Mouse (Mus musculus) hindbrain, embryonic 12.5 days (tissue): ENCODE data around the gene Tmem106a. TPM values are rescaled to one million over a fixed set of nuclear protein-coding genes. Genes with fewer than 3 reads are reported as not detected.
"Not testable (repeated sequence)": the region's sequence is repeated elsewhere in the genome, so short reads cannot be mapped to it uniquely, and the experiment has no call there.

Experiments
- ATAC-seq: fragments of 200-750 bp; cut with Nextera tagmentation; 2 replicates; pipeline ENCODE4 v1.8.0; 2017; ENCODE audit warnings: moderate TSS enrichment; ENCODE audit not compliant: low FRiP score
- H3K27ac ChIP-seq: fragments of 300-500 bp; sonication (generic); 2 replicates; pipeline ENCODE4 v1.5.1; 2016; ENCODE audit warnings: mild to moderate bottlenecking
- H3K27me3 ChIP-seq: fragments of 300-500 bp; sonication (generic); 2 replicates; pipeline ENCODE4 v1.6.1; 2016; ENCODE audit warnings: mild to moderate bottlenecking
- H3K36me3 ChIP-seq: fragments of 300-500 bp; sonication (generic); 2 replicates; pipeline ENCODE4 v1.6.1; 2016; ENCODE audit warnings: mild to moderate bottlenecking
- H3K4me1 ChIP-seq: fragments of 300-500 bp; sonication (generic); 2 replicates; pipeline ENCODE4 v1.6.1; 2016
- H3K4me2 ChIP-seq: fragments of 300-500 bp; sonication (generic); replicated peaks from 2 replicates; pipeline ENCODE4 v1.6.1; 2016; ENCODE audit warnings: mild to moderate bottlenecking
- H3K4me3 ChIP-seq: fragments of 300-500 bp; sonication (generic); 2 replicates; pipeline ENCODE4 v1.5.1; 2016; ENCODE audit warnings: mild to moderate bottlenecking
- H3K9ac ChIP-seq: fragments of 300-500 bp; sonication (generic); 2 replicates; pipeline ENCODE4 v1.6.1; 2016; ENCODE audit warnings: mild to moderate bottlenecking, moderate library complexity
- H3K9me3 ChIP-seq: fragments of 300-500 bp; sonication (generic); replicated peaks from 2 replicates; pipeline ENCODE4 v1.6.1; 2016; ENCODE audit warnings: mild to moderate bottlenecking
- WGBS: fragments of 180-500 bp; shearing (Covaris S2); methylation state at CpG from one replicate; pipeline ENCODE4 v1.1.7; 2016; 5-methylcytosine and 5-hydroxymethylcytosine counted together
- polyA plus RNA-seq: library from polyadenylated mRNA; unstranded; fragments of >200 nt; fragmentation: Nextera tagmentation; extraction: Ambion mirVana; gene quantifications from 2 replicates; pipeline ENCODE4 v1.2.1, GENCODE M21; 2016

Gene Tmem106a
- polyA plus RNA-seq, 1 experiment from 2014 or later = 3.9 TPM

DNA sequence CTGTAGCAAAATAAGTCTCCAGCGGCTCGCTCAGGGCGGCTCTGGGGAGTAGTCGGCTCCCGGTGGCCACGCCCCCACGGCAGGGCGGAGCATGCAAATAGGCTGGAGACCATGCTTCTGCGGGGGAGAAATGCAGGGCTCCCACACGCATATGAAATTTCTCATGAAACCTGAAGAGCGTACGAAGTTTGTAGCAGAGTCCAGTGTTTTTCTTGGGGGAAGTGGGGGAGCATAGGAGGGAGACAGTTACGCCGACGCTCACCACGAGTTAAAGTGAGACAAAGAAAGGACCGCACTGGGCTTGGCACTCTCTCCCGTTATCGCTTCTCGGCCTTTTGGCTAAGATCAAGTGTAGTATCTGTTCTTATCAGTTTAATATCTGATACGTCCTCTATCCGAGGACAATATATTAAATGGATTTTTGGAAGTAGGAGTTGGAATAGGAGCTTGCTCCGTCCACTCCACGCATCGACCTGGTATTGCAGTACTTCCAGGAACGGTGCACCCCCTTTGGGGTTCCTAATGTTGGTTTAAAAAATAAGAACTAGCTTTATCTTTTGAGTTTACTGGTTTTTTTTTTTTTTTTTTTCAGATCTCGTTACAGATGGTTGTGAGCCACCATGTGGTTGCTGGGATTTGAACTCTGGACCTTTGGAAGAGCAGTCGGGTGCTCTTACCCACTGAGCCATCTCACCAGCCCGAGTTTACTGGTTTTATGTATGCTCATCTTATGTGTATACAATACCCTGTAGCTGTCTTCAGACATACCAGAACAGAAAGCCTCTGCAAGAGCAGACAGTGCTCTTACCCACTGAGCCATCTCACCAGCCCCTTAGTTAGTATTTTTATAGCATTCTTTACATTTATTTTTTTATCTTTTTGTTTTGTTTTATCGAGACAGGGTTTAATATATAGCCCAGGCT is 22.8 kb downstream of the Tmem106a start:
- 2% methylated on average over 30 of the region's 30 CpGs for WGBS
- H3K27me3 ChIP-seq, H3K9me3 ChIP-seq, H3K36me3 ChIP-seq, H3K4me1 ChIP-seq, H3K27ac ChIP-seq: not testable (repeated sequence)
- peak; percentile 71 for ATAC-seq
- Histone ChIP-seq H3K4me2 (peak overlapping the region; percentile 52), H3K9ac (peak overlapping the region; percentile 28; the same call in 1 of the 2 replicates), H3K4me3 (peak overlapping the region; percentile 29)

DNA sequence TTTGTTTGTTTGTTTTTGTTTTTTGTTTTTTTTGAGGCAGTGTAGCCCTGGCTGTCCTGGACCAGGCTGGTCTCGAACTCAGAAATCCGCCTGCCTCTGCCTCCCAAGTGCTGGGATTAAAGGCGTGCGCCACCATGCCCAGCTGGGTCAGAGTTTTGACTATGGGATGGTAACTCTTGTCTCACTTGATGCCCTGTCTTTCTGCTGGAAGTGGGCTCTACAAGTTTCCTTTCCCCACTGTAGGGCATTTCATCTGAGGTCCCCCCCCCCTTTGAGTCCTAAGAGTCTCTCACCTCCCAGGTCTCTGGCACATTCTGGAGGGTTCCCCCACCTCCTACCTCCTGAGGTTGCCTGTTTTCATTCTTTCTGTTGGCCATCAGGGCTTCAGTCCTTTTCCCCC is 25.1 kb downstream of the Tmem106a start:
- not testable (repeated sequence) for ATAC-seq, H3K27me3 ChIP-seq, H3K4me2 ChIP-seq, H3K27ac ChIP-seq, H3K9ac ChIP-seq, H3K4me3 ChIP-seq, H3K36me3 ChIP-seq, H3K9me3 ChIP-seq, H3K4me1 ChIP-seq
- 87% methylated on average over 4 of the region's 4 CpGs for WGBS

DNA sequence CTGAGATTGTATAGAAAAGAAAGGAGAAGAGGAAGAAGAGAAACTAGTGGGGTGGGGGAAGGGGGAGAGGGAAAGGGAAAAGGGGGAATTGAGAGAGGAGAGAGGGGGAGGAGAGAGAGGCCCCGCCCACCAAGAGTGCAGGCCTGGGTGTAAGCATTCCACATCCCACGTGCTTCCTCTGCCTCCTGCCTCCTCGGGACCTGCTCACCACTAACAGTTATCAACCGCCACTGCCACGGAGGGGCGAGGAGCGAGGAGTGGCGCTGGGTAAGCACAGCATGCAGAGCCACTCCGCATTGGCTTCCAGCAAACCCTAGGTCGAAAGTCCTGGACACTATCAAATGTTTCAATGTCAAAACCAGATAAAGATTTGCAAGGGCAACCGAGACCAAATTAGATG is 28.4 kb downstream of the Tmem106a start:
- Histone ChIP-seq H3K36me3 (no peaks in the 10 kb centered on the region), H3K9ac (no peak overlapping the region), H3K4me3 (no peak overlapping the region), H3K27me3 (no peaks in the 10 kb centered on the region), H3K4me2 (no peak overlapping the region), H3K27ac (no peak overlapping the region), H3K9me3 (no peaks in the 10 kb centered on the region), H3K4me1 (0 out of 2 replicates have a peak, but pooled peaks cover 5% of the 10 kb centered on the region)
- ATAC-seq = no peak
- 42% methylated on average over 11 of the region's 11 CpGs for WGBS

DNA sequence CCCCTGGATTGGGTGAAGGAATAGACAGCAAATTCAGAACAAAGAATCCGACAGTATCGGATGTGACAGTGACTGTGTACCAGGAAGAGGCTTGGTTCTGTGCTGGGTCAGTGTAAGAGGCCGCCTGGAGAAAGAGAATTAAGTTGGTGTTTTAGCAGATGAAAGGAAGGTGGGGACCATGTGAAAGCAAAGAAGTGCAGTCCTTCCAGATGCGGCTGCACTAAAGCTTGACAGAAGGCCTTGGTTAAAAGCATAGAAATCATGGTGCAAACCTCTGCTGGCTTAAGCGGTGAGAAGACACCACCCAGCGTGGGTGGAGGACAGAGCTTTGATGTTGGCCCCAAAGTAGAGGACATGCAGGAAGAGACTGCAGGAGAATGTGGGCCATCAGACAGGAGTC is 31.6 kb downstream of the Tmem106a start:
- Histone ChIP-seq H3K4me2 (no peak overlapping the region), H3K36me3 (no peaks in the 10 kb centered on the region), H3K27ac (no peak overlapping the region), H3K4me3 (no peak overlapping the region), H3K4me1 (peaks cover 25% of the 10 kb centered on the region), H3K27me3 (no peaks in the 10 kb centered on the region), H3K9me3 (no peaks in the 10 kb centered on the region), H3K9ac (no peak overlapping the region)
- 74% methylated on average over 6 of the region's 6 CpGs for WGBS
- no peak for ATAC-seq

DNA sequence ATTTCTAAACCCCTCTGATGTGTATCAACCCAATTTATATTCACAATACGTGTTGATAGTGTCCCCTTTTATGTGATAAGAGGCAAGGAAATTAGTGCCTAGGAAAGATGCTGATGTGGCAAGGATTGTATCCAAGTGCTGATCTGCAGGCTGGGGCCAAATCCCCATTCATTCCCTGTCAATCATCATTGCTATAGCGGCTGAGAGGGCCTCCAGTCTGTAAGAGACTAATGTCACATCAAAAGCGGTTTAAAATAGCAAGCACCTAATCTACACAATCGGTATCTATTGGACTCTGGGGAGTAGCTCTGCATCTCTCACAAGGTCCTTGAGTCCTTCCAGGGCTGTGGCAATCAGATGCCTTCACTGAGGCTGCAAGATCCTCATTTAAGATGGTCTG is 32.1 kb downstream of the Tmem106a start:
- WGBS = 64% methylated on average over 4 of the region's 4 CpGs

DNA sequence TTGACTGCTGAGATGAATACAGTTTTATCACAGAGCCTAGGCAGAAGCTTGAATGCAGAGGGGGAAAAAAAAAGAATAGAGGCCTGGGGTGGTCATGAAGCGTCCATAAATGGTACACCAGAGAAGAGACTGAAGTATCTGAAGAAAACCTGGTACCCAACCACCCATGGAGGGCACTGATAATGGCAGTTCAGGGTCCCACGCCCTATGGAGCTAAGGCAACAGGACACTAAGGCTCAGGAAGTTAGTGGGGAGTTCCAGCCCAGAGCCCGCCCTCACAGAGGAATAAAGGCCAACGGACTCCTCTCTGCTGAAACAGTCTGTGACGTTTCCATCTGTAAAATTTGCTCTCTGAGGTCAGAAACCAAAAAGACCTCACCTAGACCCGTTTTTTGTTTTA is 33.3 kb downstream of the Tmem106a start:
- 84% methylated on average over 6 of the region's 6 CpGs for WGBS

More for the DNA sequence above, 32.1 kb downstream of the Tmem106a start:
- peaks cover 26% of the 10 kb centered on the region for H3K4me1 ChIP-seq
- H3K27ac ChIP-seq = no peak overlapping the region
- H3K4me3 ChIP-seq = no peak overlapping the region
- ATAC-seq = no peak
- no peaks in the 10 kb centered on the region for H3K9me3 ChIP-seq
- no peak overlapping the region for H3K9ac ChIP-seq
- no peaks in the 10 kb centered on the region for H3K36me3 ChIP-seq
- H3K4me2 ChIP-seq = no peak overlapping the region
- H3K27me3 ChIP-seq = no peaks in the 10 kb centered on the region

DNA sequence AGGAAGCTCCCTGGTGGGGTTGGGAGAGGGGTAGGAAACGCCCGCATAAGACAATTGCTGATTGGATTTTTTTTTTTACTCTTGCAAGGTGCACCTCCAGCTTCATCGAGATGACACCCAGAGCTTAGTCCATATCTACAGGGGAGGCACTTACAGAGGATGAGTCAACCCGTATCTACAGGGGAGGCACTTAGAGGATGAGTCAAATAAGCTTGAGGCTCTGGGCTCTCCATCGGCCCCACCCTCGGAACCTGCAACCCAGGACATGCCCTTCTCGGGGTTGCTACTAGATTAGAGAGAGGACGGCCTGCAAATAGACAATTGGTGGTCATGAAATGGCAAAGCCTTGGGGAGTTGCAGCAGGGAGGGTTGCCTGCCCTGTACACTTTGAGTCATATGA is 34.1 kb downstream of the Tmem106a start:
- 90% methylated on average over 8 of the region's 8 CpGs for WGBS
- Histone ChIP-seq H3K27ac (no peak overlapping the region), H3K4me3 (no peak overlapping the region), H3K36me3 (no peaks in the 10 kb centered on the region), H3K9me3 (no peaks in the 10 kb centered on the region), H3K4me2 (no peak overlapping the region), H3K4me1 (peaks cover 21% of the 10 kb centered on the region), H3K27me3 (no peaks in the 10 kb centered on the region), H3K9ac (no peak overlapping the region)
- ATAC-seq = no peak

More for the DNA sequence above, 33.3 kb downstream of the Tmem106a start:
- no peak overlapping the region for H3K4me3 ChIP-seq
- H3K36me3 ChIP-seq = no peaks in the 10 kb centered on the region
- H3K4me2 ChIP-seq = no peak overlapping the region
- H3K9me3 ChIP-seq = no peaks in the 10 kb centered on the region
- no peak for ATAC-seq
- no peaks in the 10 kb centered on the region for H3K27me3 ChIP-seq
- H3K4me1 ChIP-seq = peaks cover 26% of the 10 kb centered on the region
- H3K27ac ChIP-seq = no peak overlapping the region
- H3K9ac ChIP-seq = no peak overlapping the region

DNA sequence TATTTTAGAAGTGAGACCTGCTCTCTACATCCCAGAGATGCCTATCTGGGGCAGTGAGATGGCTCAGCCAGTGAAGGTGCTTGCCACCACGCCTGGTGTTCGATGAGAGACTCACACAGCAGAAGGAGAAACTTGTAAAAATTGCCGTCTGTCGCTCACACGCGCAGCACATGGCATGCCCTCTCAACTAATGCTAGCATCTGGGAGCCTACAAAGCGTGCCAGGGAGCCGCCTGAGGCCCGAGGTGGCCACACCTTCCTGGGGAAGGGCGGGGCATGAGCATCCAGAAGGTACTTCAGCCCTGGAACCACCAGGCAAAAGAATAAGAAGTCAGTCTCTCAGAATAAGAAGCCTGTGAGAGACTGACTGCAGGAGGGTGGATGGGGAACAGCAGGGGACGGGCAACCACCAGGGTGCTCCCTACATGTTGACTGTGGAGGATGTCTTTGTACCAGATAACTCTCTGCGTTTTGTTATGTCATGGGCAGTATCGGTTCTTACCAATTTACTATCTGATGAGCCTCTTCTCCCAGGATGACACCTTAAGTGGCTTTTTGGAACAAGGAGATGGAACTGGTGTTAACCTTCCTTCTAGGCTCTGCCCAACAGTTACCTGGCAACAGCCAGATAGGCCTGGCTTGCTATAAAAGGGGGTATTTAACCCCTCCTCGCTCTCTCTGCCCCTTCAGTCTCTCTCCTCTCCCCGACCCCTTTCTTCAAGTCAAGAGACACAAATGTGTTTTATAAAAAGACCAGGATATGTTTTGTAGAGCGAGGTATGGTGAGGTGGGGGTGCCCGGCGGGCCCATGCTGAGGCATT is 35.1 kb downstream of the Tmem106a start:
- Histone ChIP-seq H3K27ac (peak overlapping the region; percentile 25), H3K4me2 (peak overlapping the region; percentile 36), H3K9ac (peak overlapping the region; percentile 3; the same call in 1 of the 2 replicates), H3K36me3 (no peaks in the 10 kb centered on the region), H3K27me3 (no peaks in the 10 kb centered on the region), H3K4me1 (peaks cover 21% of the 10 kb centered on the region), H3K4me3 (no peak overlapping the region), H3K9me3 (no peaks in the 10 kb centered on the region)
- 26% methylated on average over 18 of the region's 18 CpGs for WGBS
- peak; percentile 48; the same call in 1 of the 2 replicates for ATAC-seq

DNA sequence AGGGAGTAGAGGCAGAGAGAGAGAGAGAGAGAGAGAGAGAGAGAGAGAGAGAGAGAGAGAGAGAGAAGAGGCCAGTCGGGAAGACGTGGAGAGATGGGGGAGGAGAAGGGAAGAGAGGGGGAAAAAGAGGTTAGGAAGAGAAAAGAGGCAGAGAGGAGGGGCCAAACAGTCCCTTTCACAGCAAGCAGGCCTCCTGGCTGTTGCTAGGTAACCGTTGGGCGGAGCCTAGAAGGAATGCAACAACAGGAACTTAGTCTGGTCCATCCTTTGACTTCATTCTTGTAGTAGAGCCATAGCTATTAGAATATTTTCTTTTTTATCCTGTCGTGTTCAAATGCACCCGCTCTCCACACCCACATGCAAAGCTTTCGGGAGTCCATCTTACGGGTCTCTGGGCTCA is 35.8 kb downstream of the Tmem106a start:
- Histone ChIP-seq H3K4me3 (0 out of 2 replicates have a peak overlapping the region, but pooled peaks have one; percentile 0), H3K27me3 (no peaks in the 10 kb centered on the region), H3K4me1 (peaks cover 21% of the 10 kb centered on the region), H3K4me2 (peak overlapping the region; percentile 36), H3K36me3 (no peaks in the 10 kb centered on the region), H3K9me3 (no peaks in the 10 kb centered on the region), H3K27ac (peak overlapping the region; percentile 25), H3K9ac (peak overlapping the region; percentile 3; the same call in 1 of the 2 replicates)
- peak; percentile 56; the same call in 1 of the 2 replicates for ATAC-seq
- WGBS = 4% methylated on average over 8 of the region's 8 CpGs

DNA sequence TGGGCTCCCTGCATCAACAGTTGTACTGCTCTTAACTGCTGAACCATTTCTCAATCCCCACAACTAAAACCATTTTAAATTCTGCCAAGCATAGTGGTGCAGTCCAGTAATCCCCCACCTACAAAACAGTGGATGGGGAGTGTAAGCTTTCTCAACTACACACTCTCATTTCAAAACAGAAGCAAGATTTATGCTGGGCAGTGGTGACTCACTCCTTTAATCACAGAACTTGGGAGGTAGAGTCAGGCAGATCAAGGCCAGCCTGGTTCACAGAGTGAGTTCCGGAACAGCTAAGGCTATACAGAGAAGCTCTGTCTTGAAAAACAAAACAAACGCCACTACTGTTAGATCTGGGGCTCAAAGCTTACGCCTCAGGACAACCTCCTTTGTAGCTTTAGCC is 36.6 kb downstream of the Tmem106a start:
- no peak overlapping the region for H3K4me3 ChIP-seq
- 81% methylated on average over 3 of the region's 3 CpGs for WGBS
- ATAC-seq = no peak
- no peak overlapping the region for H3K27ac ChIP-seq
- peak overlapping the region; percentile 36; the same call in 1 of the 2 replicates for H3K4me2 ChIP-seq
- peaks cover 21% of the 10 kb centered on the region for H3K4me1 ChIP-seq
- H3K36me3 ChIP-seq = no peaks in the 10 kb centered on the region
- H3K9ac ChIP-seq = no peak overlapping the region; the same call in 1 of the 2 replicates
- no peaks in the 10 kb centered on the region for H3K9me3 ChIP-seq
- no peaks in the 10 kb centered on the region for H3K27me3 ChIP-seq

DNA sequence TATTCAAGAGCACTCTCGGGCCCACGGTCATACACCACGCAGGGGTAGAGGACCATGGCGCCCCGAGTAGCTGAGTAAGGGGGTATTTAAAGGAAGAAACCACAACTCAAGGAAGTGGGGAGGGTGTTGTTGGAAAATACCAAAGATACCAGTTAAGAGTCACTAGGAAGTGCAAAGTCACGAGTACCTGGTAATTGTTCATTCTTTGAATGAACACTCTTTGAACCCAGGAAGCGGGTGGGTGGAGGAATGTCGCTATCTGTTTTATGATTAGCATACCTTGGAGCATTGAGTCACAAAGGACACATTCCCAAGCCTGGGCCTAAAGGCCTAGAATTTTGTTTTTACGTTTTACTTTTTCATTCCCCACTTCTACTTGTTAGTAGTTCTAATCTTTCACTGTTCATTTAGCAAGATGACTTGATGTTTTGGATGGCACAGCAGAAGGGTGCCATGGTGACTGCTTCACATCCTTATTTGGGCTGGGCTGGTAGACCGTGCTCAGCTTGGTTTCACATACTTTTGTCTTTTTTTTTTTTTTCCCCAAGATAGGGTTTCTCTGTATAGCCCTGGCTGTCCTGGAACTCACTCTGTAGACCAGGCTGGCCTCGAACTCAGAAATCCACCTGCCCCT is 38.1 kb downstream of the Tmem106a start:
- ATAC-seq = not testable (repeated sequence)
- WGBS = 86% methylated on average over 11 of the region's 11 CpGs

DNA sequence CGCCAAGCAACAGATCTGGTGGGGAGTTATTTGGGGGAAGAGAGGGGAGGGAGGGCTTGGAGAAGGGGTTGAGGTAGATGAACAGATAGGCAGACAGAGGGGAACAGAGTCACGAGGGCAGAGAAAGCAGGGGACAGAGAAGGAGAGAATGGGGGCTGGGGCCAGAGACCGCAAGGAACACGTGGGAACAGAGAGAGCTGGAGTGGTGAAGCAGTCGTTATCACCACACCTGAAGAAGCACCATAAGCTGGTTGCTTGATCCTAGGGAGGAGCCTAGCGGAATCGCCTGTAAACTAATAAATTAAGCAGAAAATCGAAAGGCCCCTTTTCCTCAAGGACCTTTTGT is 44.6 kb downstream of the Tmem106a start:
- ATAC-seq = peak; percentile 12
- no peaks in the 10 kb centered on the region for H3K27me3 ChIP-seq
- no peaks in the 10 kb centered on the region for H3K36me3 ChIP-seq
- no peaks in the 10 kb centered on the region for H3K9me3 ChIP-seq
- peak overlapping the region; percentile 53 for H3K9ac ChIP-seq
- H3K4me1 ChIP-seq = peaks cover 7% of the 10 kb centered on the region
- peak overlapping the region; percentile 93 for H3K27ac ChIP-seq
- peak overlapping the region; percentile 92 for H3K4me2 ChIP-seq
- WGBS = 5% methylated on average over 8 of the region's 8 CpGs
- H3K4me3 ChIP-seq = peak overlapping the region; percentile 32

More for the DNA sequence above, 38.1 kb downstream of the Tmem106a start:
- not testable (repeated sequence) for H3K9me3 ChIP-seq, H3K27me3 ChIP-seq, H3K9ac ChIP-seq, H3K27ac ChIP-seq, H3K4me3 ChIP-seq, H3K4me2 ChIP-seq, H3K36me3 ChIP-seq
- peaks cover 21% of the 10 kb centered on the region for H3K4me1 ChIP-seq
